Mouse (Mus musculus): ENCODE results near the gene Slmap. TPM values are rescaled to one million over a fixed set of nuclear protein-coding genes. Genes with fewer than 3 reads are reported as not detected.
A peak's percentile ranks its signal among the peaks of the same experiment; 100 is the strongest.
"Not testable (repeated sequence)": the region's sequence is repeated elsewhere in the genome, so short reads cannot be mapped to it uniquely, and the experiment has no call there.

Slmap gene
- polyA plus RNA-seq, 1 experiment from 2014 or later: 13.8 TPM

- DNase-seq (ENCODE audit: low spot score): no peak
- WGBS: 89% methylated on average over 7 of the region's 7 CpGs
- Histone ChIP-seq H3K36me3 (peaks cover 16% of the 10 kb centered on the region; the same call in 1 of the 2 replicates), H3K4me3 (no peak overlapping the region), H3K9me3 (peaks cover 15% of the 10 kb centered on the region), H3K27me3 (ENCODE audit: insufficient read depth, poor library complexity, severe bottlenecking) (no peaks in the 10 kb centered on the region), H3K27ac (no peak overlapping the region), H3K4me1 (replicated peaks) (no peaks in the 10 kb centered on the region)
Observed at GRCm38 (mm10) chr14:26398508-26399160, 136.1 kb downstream of the Slmap start.

DNA sequence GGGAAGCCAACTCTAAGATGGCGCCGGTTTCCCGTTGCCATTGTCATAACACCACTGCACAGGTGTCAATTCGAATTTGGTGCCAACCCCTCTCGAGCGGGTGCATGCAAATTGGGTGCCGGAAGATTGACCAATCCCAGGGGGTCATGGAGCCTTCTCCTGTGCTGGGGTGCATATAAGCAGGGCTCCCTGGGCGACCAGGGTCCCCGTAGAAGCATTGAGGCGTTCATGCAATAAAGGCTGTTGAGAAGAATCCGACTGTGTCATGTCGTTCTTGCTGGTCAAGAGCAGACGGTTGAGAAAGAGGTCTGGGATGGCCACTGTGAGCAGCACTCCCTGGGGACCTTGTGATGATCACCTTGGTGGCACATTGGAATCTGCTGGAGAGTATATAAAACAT is 142.9 kb downstream of the Slmap start:
- Histone ChIP-seq H3K36me3 (peaks cover 11% of the 10 kb centered on the region; the same call in 1 of the 2 replicates), H3K4me3 (no peak overlapping the region), H3K27ac (no peak overlapping the region), H3K4me1 (replicated peaks) (no peaks in the 10 kb centered on the region), H3K27me3 (ENCODE audit: insufficient read depth, poor library complexity, severe bottlenecking) (no peaks in the 10 kb centered on the region), H3K9me3 (peaks cover 15% of the 10 kb centered on the region)
- WGBS: 93% methylated on average over 13 of the region's 13 CpGs
- DNase-seq (ENCODE audit: low spot score): no peak

DNA sequence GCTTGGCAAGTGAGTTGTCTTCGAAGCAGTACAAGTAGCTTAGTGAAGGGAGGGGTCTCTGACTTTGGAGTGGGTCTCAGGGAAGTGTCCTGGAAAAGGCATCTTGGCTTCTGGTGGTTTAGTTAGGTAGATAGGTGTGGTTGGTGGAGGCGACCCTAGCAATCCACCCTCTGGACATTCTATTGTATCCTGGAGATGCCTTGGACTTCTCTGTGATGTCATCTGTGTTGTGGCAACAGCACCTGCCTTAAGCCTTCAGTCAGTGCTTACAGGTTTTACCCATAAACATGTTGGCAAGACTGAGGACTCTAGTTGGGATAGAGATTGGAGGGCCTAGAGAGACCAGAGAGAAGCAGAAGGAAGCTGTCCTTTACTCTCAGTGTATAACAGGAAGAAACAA is 145.8 kb downstream of the Slmap start:
- not testable (repeated sequence) for H3K9me3 ChIP-seq; H3K36me3 ChIP-seq; H3K4me1 ChIP-seq (replicated peaks); H3K27me3 ChIP-seq (ENCODE audit: insufficient read depth, poor library complexity, severe bottlenecking); DNase-seq (ENCODE audit: low spot score); H3K27ac ChIP-seq; H3K4me3 ChIP-seq
- WGBS: 87% methylated on average over 2 of the region's 2 CpGs

GRCm38 (mm10) chr14:26386999-26387398 is 147.7 kb downstream of the Slmap start:
- H3K4me3 ChIP-seq; H3K27me3 ChIP-seq (ENCODE audit: insufficient read depth, poor library complexity, severe bottlenecking); H3K9me3 ChIP-seq; DNase-seq (ENCODE audit: low spot score); H3K36me3 ChIP-seq; H3K4me1 ChIP-seq (replicated peaks); H3K27ac ChIP-seq: not testable (repeated sequence)
- whole genome bisulfite sequencing: 68% methylated on average over 5 of the region's 5 CpGs

DNA sequence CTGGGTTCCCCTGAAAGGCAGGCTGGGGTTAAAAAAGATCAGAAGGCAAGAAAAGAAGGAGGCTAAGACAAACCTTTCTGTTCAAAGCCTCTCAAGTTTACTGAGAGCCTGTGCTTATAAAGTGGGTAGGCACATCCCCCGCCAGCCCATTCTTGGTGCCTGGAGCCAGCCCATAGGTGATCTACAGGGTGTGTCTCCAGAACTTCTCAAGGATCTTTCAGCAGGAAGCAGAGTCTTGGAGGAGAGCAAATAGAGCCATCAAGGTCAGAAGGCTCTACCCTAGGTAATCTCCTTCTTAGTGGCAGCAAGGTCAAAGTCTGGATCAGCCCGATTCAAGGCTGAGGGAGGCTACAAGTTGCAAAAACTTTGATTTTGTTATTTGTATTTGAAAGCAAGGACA is 149.1 kb downstream of the Slmap start:
- H3K9me3 ChIP-seq; H3K4me3 ChIP-seq; H3K36me3 ChIP-seq; H3K27me3 ChIP-seq (ENCODE audit: insufficient read depth, poor library complexity, severe bottlenecking); H3K4me1 ChIP-seq (replicated peaks); DNase-seq (ENCODE audit: low spot score); H3K27ac ChIP-seq: not testable (repeated sequence)
- 96% methylated on average over 2 of the region's 2 CpGs for WGBS

DNA sequence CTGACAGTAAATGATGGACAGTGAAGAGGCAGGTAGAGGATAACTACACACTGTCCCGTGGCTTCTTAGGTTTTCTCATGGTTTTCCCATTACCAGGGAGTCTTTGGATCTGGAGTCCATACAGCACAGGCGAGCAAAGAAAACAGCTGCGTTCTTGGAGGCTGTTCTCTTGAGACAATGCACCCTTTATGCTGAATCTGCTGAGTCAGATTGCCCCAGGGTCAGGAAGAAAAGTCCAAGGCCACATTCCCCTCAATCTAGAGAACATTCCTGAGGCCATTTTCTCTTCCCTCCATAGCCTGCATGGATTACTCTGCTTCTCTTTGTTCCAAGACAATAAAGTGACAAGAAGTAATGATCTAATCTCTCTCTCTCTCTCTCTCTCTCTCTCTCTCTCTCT is 155.7 kb downstream of the Slmap start:
- DNase-seq (ENCODE audit: low spot score): peak; percentile 32
- no peaks in the 10 kb centered on the region for H3K36me3 ChIP-seq
- no peaks in the 10 kb centered on the region for H3K9me3 ChIP-seq
- WGBS: 52% methylated on average over 3 of the region's 3 CpGs
- H3K27ac ChIP-seq: no peak overlapping the region
- H3K27me3 ChIP-seq (ENCODE audit: insufficient read depth, poor library complexity, severe bottlenecking): no peaks in the 10 kb centered on the region
- no peak overlapping the region for H3K4me3 ChIP-seq
- H3K4me1 ChIP-seq (replicated peaks): no peaks in the 10 kb centered on the region; the same call in 1 of the 2 replicates

- Histone ChIP-seq H3K27ac (no peak overlapping the region), H3K9me3 (no peaks in the 10 kb centered on the region), H3K4me3 (no peak overlapping the region), H3K27me3 (ENCODE audit: insufficient read depth, poor library complexity, severe bottlenecking) (no peaks in the 10 kb centered on the region), H3K36me3 (no peaks in the 10 kb centered on the region), H3K4me1 (replicated peaks) (no peaks in the 10 kb centered on the region; the same call in 1 of the 2 replicates)
- peak; percentile 73 for DNase-seq (ENCODE audit: low spot score)
- 8% methylated on average over 2 of the region's 2 CpGs for WGBS
Observed at GRCm38 (mm10) chr14:26376652-26377051, 158.1 kb downstream of the Slmap start.

Other genes with a start within 250 kb of the Slmap start
- gene Dennd6a, start 38.9 kb upstream of the Slmap start, polyA plus RNA-seq (2016; fragmentation: Nextera tagmentation; extraction: Ambion mirVana): 28.7 and 31.9 TPM in 2 replicates
- 477 and 484 TPM in 2 replicates for gene Arf4, start 103.1 kb upstream of the Slmap start, polyA plus RNA-seq (2016; fragmentation: Nextera tagmentation; extraction: Ambion mirVana)
- gene Pde12, start 135.0 kb upstream of the Slmap start, polyA plus RNA-seq (2016; fragmentation: Nextera tagmentation; extraction: Ambion mirVana): 11.5 and 12.0 TPM in 2 replicates
- 0.09 TPM in 1 of 2 replicates, not detected in the other for gene Dnah12, start 158.3 kb upstream of the Slmap start, polyA plus RNA-seq (2016; fragmentation: Nextera tagmentation; extraction: Ambion mirVana)